In genomic region chr2:35502561-35502960, GRCm38 (mm10) we compare ENCODE assay signal across 14 mouse cellular contexts. TPM values are rescaled to one million over a fixed set of nuclear protein-coding genes. Genes with fewer than 3 reads are reported as not detected.
DNase-seq lines count a peak whose midpoint lies in the region; ATAC-seq lines count a peak whose summit lies in the region.
"Had no signal": no experiment of that assay in that cellular context is flagged by ENCODE, and none has a peak within 500 bp of the region (broad histone marks: within the 10 kb centered on the region; RNA-seq: fewer than 3 reads in every experiment).

No protein-coding gene starts in this region.

- no peak overlapping the region for H3K4me2 ChIP-seq in heart, embryonic 15.5 days
- no peak overlapping the region for H3K4me2 ChIP-seq in limb, embryonic 15.5 days

- peak overlapping the region; percentile 89 for H3K27ac ChIP-seq in heart, embryonic 15.5 days
- peak overlapping the region; percentile 78 for H3K27ac ChIP-seq in limb, embryonic 15.5 days
- no peak overlapping the region for H3K27ac ChIP-seq in hindbrain, embryonic 10.5 days
- H3K27ac ChIP-seq: macrophage had no signal

- no peak overlapping the region for H3K9ac ChIP-seq in heart, embryonic 15.5 days
- no peak overlapping the region for H3K9ac ChIP-seq in limb, embryonic 15.5 days

- ATAC-seq in heart, embryonic 15.5 days (replicated peaks; ENCODE audit: insufficient number of reproducible peaks, insufficient read depth, low FRiP score, low read depth), result no peak
- ATAC-seq in limb, embryonic 15.5 days (ENCODE audit: insufficient number of reproducible peaks, low FRiP score, low TSS enrichment, low read depth), result no peak

- H3K4me1 ChIP-seq in heart, embryonic 15.5 days (replicated peaks), result peaks cover 47% of the 10 kb centered on the region
- H3K4me1 ChIP-seq in limb, embryonic 15.5 days, result peaks cover 47% of the 10 kb centered on the region
- peaks cover 30% of the 10 kb centered on the region for H3K4me1 ChIP-seq in hindbrain, embryonic 10.5 days (replicated peaks)

- 57% methylated on average over 3 of the region's 3 CpGs for whole genome bisulfite sequencing in heart, embryonic 15.5 days
- WGBS in limb, embryonic 15.5 days, result 76% methylated on average over 3 of the region's 3 CpGs
- WGBS in hindbrain, embryonic 10.5 days, result 90% methylated on average over 3 of the region's 3 CpGs

- no peaks in the 10 kb centered on the region for H3K36me3 ChIP-seq in heart, embryonic 15.5 days
- H3K36me3 ChIP-seq in limb, embryonic 15.5 days, result no peaks in the 10 kb centered on the region
- H3K36me3 ChIP-seq in hindbrain, embryonic 10.5 days, result no peaks in the 10 kb centered on the region

- no peak for DNase-seq in heart, postnatal 14 days
- peak; percentile 17 for DNase-seq in thymus, postnatal 4 days
- DNase-seq in thymus, postnatal 36 days, result no peak
- DNase-seq in hindbrain, embryonic 10.5 days (ENCODE audit: low spot score), result no peak
- no peak for DNase-seq in left cerebral cortex, adult 18-20 months (ENCODE audit: low spot score in 2 of 2)
- DNase-seq in right cerebral cortex, postnatal 25 days, result no peak
- DNase-seq: adrenal gland, adult 8-10 months; cerebellum, postnatal 14 days; kidney, adult 8-10 months; left cerebral cortex, postnatal 4 days; thymus, postnatal 14 days had no signal

- no peaks in the 10 kb centered on the region for H3K9me3 ChIP-seq in heart, embryonic 15.5 days (replicated peaks)
- H3K9me3 ChIP-seq in limb, embryonic 15.5 days, result no peaks in the 10 kb centered on the region
- no peaks in the 10 kb centered on the region for H3K9me3 ChIP-seq in hindbrain, embryonic 10.5 days

- intact Hi-C loops in heart, postnatal 14 days (cut with DNase I), result loop anchor here (5.0 kb wide), 1 partner anchor 205 kb away; no protein-coding TSS in a partner anchor

- H3K4me3 ChIP-seq in heart, embryonic 15.5 days, result no peak overlapping the region
- no peak overlapping the region for H3K4me3 ChIP-seq in limb, embryonic 15.5 days
- no peak overlapping the region for H3K4me3 ChIP-seq in hindbrain, embryonic 10.5 days

- no peaks in the 10 kb centered on the region for H3K27me3 ChIP-seq in heart, embryonic 15.5 days
- H3K27me3 ChIP-seq in limb, embryonic 15.5 days, result no peaks in the 10 kb centered on the region
- H3K27me3 ChIP-seq in hindbrain, embryonic 10.5 days (ENCODE audit: insufficient read depth, poor library complexity, severe bottlenecking), result no peaks in the 10 kb centered on the region

RNA-seq across cellular contexts. Expression of gene Ggta1, which starts 39.5 kb away (rescaled TPM):
- polyA plus RNA-seq in heart, embryonic 15.5 days (2015; fragmentation: Nextera tagmentation; extraction: Ambion mirVana), result 27.4 and 31.6 TPM in 2 replicates
- total RNA-seq in heart, postnatal 14 days (2021), result 10 to 100 TPM; 25.1 to 26.3 TPM
- 34.2 and 37.5 TPM in 2 replicates for polyA plus RNA-seq in limb, embryonic 15.5 days (2015; fragmentation: Nextera tagmentation; extraction: Ambion mirVana)
- polyA plus RNA-seq in hindbrain, embryonic 10.5 days (2016; fragmentation: Nextera tagmentation; extraction: Ambion mirVana), result 5.0 and 6.4 TPM in 2 replicates
- total RNA-seq in left cerebral cortex, adult 18-20 months (2021), result 1 to 10 TPM; 3.3 to 3.6 TPM

RNA-seq across cellular contexts. Expression of gene Dab2ip, which starts 55.5 kb away (rescaled TPM):
- 44.0 and 46.9 TPM in 2 replicates for polyA plus RNA-seq in heart, embryonic 15.5 days (2015; fragmentation: Nextera tagmentation; extraction: Ambion mirVana)
- 10 to 100 TPM; 51.1 to 55.8 TPM for total RNA-seq in heart, postnatal 14 days (2021)
- 57.8 and 60.6 TPM in 2 replicates for polyA plus RNA-seq in limb, embryonic 15.5 days (2015; fragmentation: Nextera tagmentation; extraction: Ambion mirVana)
- polyA plus RNA-seq in hindbrain, embryonic 10.5 days (2016; fragmentation: Nextera tagmentation; extraction: Ambion mirVana), result 26.9 and 28.8 TPM in 2 replicates
- total RNA-seq in left cerebral cortex, adult 18-20 months (2021), result 100 to 1,000 TPM; 133 to 135 TPM
